Mouse (Mus musculus): Measurements from ENCODE around the gene Trmu. TPM values are rescaled to one million over a fixed set of nuclear protein-coding genes. Genes with fewer than 3 reads are reported as not detected.

The Trmu gene
- polyA plus RNA-seq, 1 experiment from 2014 or later = 34.4 TPM

Other genes starting within 250 kb of the Trmu start
- gene Ppara, start 144.3 kb upstream of the Trmu start, polyA plus RNA-seq (2016; fragmentation: Nextera tagmentation; extraction: Ambion mirVana) = 0.88 and 2.0 TPM in 2 replicates
- 50.9 and 54.2 TPM in 2 replicates for gene Cdpf1, start 67.6 kb upstream of the Trmu start, polyA plus RNA-seq (2016; fragmentation: Nextera tagmentation; extraction: Ambion mirVana)
- gene Pkdrej, start 57.6 kb upstream of the Trmu start, polyA plus RNA-seq (2016; fragmentation: Nextera tagmentation; extraction: Ambion mirVana) = 0.05 and 0.13 TPM in 2 replicates
- 2.6 and 3.5 TPM in 2 replicates for gene Ttc38, start 47.0 kb upstream of the Trmu start, polyA plus RNA-seq (2016; fragmentation: Nextera tagmentation; extraction: Ambion mirVana)
- gene Gtse1, start 19.6 kb upstream of the Trmu start, polyA plus RNA-seq (2016; fragmentation: Nextera tagmentation; extraction: Ambion mirVana) = 40.0 and 40.6 TPM in 2 replicates
- 1.3 and 2.3 TPM in 2 replicates for gene Celsr1, start 154.5 kb downstream of the Trmu start, polyA plus RNA-seq (2016; fragmentation: Nextera tagmentation; extraction: Ambion mirVana)
- 9.6 and 11.6 TPM in 2 replicates for gene Gramd4, start 178.4 kb downstream of the Trmu start, polyA plus RNA-seq (2016; fragmentation: Nextera tagmentation; extraction: Ambion mirVana)